Mouse (Mus musculus) cerebral cortex, adult 2 months (tissue): ENCODE data around the gene Mphosph6.

Source experiments
- WGBS: fragments of 180-500 bp; shearing (Covaris S2); methylation state at CpG from one replicate; pipeline ENCODE4 v1.1.7; 2018; 5-methylcytosine and 5-hydroxymethylcytosine counted together

Mphosph6 gene

GRCm38 (mm10) chr8:117801443-117802298 is at the start of gene Mphosph6:
Gene Mphosph6 (minus strand): TSS chr8:117801943.
- WGBS = under 1% methylated on average over 65 of the region's 65 CpGs

GRCm38 (mm10) chr8:117850420-117850819 is 48.7 kb upstream of the Mphosph6 start:
- 66% methylated on average over 10 of the region's 10 CpGs for WGBS

- WGBS = 97% methylated on average over 6 of the region's 6 CpGs
Observed at GRCm38 (mm10) chr8:117847865-117848264, 46.1 kb upstream of the Mphosph6 start.

- 80% methylated on average over 8 of the region's 8 CpGs for WGBS
Observed at GRCm38 (mm10) chr8:117843694-117844093, 42.0 kb upstream of the Mphosph6 start.

DNA sequence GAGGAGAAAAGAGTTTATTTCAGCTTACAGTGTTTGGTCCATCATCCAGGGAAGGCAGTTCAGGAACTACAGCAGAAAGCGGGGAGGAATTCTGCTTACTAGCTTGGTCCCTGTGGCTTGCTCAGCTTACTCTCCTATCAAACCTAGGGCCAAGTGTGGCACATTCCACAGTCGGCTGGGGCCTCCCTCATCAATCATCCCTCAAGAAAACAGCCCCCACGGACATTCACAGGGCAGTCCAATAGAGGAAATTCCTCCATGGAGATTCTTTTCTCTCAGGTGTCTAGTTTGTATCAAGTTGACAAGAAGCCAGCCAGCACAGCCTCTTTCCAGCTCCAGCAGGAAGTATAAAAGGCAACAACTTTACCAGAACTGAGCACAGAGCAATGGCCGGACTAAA is 11.8 kb upstream of the Mphosph6 start:
- WGBS = 75% methylated on average over 4 of the region's 4 CpGs

GRCm38 (mm10) chr8:117810676-117811075 is 8.9 kb upstream of the Mphosph6 start:
- WGBS = 98% methylated on average over 2 of the region's 2 CpGs

DNA sequence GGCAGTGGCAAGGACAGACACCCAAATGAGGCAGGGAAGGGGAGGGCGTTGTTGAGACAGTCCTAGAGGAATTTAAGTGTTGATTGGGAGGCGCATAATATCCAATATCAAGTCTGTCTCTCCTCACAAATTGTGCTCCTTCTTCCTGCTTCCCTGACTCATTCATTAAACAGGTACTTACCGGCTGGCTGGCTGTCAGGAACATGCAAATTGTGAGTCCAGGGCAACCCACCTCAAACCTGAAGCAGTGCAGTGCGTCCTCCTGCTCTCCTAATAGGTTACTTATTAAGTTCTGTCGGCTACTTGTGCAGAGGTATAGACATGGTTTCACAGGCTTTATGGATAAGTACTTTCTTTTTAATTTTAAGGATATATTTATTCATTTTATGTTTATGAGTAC is 3.7 kb upstream of the Mphosph6 start:
- WGBS = 92% methylated on average over 5 of the region's 5 CpGs

- WGBS = 2% methylated on average over 11 of the region's 11 CpGs
Observed at GRCm38 (mm10) chr8:117802299-117802689, 551 bp upstream of the Mphosph6 start.

DNA sequence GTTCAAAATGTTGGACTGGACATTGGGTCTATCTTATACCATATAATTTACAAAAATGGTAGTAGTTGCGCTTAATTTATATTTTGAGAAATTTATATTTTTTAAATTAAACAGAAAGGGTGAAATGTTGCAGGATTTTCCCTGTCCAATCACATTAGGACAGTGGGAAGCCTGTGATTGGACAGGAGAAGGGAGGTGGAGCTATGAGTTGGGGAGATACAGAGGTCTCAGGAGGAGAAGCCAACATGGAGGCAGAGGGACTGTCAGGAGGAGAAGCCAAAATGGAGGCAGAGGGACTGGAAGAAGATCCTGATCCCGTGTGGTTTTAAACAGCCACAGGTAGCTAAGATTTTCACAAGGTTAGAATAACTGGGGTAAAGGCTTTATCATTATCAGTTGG is 3.7 kb downstream of the Mphosph6 start:
- WGBS = 94% methylated on average over 2 of the region's 2 CpGs

DNA sequence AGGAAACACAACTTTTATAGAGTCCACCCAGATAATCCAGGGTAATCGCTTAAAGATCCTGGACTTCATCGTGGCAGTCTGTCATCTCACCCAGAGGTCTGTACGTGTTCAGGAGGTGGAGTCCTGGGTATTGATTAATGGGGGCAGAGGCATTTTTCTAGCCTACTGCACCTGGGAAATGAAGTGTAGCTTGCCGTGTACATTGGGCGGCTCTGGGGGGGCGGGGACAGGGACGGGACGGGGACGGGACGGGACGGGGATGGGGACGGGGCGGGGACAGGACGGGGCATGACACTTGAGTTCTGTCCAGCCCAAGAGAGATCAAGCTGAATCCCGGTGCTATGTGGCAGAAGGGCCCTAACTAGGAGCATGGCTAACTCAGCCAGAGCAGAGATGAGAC is 5.3 kb downstream of the Mphosph6 start:
- 95% methylated on average over 15 of the region's 15 CpGs for WGBS

DNA sequence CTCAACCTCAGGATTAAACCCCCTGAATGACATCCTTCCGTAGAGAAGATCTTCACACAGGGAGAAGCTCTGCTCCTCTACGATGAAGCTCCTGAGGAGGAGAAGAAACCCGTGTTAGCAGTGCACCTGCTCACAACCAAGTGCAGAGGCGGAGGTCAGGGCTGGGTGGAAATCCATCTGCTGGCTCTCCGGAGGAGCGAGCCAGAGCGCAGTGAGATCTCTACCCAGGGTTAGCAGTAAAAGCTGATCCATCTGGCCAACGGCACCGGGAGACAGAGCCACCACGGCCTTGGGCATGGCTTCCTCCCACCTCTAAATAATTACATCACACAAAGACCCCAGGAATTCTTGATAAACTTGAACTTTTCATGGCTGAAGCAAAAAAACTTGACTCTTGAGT is 7.2 kb downstream of the Mphosph6 start:
- 71% methylated on average over 10 of the region's 10 CpGs for WGBS

DNA sequence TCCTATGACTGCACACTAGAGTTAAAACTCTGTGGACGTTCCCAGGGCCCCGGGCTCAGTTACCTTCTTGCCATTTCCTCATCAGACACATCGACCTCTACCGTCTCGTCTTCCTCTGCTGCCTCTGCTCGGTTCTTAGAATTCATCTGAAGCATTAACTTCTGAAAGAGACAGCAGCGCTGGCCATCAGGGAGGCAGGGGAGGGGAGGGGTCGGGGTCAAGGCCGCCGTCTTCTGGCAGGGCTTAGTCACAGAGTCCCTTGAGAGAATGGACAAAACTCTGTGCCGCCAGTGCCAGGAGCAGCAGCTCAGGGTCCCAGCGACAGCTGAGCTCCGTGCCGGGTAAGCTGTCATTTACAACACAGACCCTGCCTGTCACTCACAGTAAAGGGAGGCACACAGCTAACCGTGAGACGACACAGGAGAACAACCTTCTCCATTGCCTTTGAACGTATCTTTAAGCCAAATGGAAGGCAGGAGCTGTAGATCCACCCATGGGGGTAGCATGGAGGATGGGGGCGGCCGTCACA is 9.1 kb downstream of the Mphosph6 start:
- WGBS = 86% methylated on average over 19 of the region's 19 CpGs

DNA sequence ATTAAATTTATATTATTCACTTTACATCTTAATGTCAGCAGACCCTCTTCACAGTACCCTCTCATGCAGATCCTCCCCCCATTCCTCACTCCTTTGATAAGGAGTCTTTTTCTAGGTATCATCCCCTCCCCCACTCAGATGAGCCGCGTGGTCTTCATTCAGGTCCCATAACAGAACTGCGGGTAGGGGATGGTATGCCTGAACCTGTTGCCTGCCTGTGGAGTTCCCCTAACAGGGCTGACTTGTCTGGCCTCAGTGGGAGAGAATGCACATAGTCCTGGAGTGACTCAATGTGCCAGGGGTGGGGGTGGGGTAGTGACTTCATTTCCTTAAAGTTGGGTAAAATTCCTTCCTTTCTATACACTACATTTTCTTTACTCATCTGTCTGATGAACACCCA is 15.3 kb downstream of the Mphosph6 start:
- WGBS = 94% methylated on average over 3 of the region's 3 CpGs

DNA sequence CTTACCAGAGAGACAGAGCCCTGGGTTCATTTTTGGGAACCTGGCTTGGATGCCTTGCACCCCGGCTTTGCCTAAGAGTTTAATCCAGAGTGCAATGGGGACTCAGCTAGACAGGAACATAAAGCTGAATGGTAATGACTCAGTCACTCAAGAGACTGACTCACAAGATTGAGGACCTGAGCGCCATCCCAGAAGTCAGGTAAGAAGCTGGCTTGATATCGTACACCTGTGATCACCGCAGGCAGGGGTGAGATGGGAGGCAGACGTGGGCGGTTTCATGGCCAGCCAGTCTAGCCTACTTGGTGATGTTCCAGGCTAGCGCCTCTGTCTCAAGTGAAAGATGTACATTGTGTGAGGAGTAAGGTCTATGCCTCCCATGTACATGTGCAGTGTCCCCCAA is 18.7 kb downstream of the Mphosph6 start:
- 94% methylated on average over 7 of the region's 7 CpGs for WGBS

GRCm38 (mm10) chr8:117781375-117782129 is 20.2 kb downstream of the Mphosph6 start:
- WGBS = 49% methylated on average over 6 of the region's 6 CpGs

- 51% methylated on average over 6 of the region's 6 CpGs for WGBS
Observed at GRCm38 (mm10) chr8:117779344-117779743, 22.4 kb downstream of the Mphosph6 start.

DNA sequence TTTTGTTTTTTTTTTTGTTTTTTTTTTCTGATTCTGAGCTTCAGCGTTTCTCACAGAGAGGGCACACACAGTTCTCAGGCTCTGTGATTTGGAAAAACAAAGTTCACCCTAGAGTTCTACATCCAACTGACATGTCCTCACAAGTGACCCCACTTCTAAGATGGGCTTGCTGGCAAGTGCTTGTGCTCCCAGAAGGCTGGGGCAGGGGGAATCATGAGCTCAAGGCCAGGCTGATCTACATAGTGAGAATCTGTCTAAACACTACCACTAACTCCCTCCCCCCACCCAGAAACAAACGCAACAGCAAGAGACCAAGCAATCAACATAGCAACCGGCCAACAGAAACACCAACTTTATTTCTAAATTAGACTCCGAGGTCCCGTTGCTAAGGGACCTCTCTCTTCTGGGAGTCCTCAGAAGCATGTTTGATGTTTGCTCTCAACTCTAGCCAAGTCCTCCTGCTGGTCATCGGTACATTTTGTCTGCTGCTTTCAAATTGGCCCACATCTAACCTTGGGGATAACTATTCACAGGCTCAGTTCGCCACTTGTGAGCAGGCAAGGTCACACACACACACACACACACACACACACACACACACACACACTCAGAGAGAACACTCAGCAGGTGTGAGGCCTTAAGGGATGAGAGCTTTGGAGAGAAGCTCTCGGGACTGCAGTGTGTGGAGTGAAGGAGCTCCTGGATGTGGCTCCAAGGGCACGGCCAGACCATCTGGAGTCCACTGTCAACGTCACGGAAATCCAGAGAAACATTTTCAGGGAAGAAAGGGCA is 23.0 kb downstream of the Mphosph6 start:
- 54% methylated on average over 11 of the region's 11 CpGs for WGBS

DNA sequence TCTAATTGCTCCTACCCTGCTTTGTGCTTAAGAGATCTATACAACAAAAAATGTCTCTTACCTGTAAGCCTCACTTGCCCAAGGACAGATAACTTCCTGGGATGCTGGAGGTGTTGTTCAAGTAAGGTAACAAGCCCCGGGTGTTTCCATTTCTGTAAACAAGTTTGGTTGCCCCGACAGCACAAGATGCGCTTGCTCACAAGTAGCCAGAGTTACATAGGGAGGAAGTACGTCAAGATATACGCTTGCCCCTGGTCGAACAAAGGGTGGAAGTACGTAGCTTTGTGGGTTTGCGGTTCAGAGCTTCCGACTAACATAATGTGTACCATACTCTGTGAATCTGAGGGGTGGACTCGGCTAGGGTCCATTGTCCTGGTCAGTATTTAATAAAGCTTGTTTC is 25.7 kb downstream of the Mphosph6 start:
- 88% methylated on average over 10 of the region's 10 CpGs for WGBS

DNA sequence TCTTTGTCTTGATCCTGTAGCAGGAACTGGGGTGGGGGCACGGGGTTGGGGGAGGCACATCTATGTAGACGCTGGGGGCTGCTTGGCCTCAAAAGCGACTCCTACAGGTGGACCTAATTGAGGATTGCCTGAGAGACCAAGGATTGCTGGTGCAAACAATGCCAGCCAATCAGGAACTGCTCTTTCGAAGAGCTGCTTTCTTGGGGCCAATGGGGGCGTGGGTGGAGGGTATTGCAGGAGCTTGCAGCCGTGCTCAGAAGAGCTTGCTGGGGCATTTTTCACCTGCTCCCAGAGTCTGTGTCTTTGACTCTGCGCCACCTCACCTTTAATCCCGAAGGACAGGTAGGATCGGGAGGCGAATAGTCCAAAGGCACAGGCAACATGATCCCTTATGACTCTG is 26.1 kb downstream of the Mphosph6 start:
- 41% methylated on average over 10 of the region's 10 CpGs for WGBS

- whole genome bisulfite sequencing = 73% methylated on average over 2 of the region's 2 CpGs
Observed at GRCm38 (mm10) chr8:117772597-117772996, 29.1 kb downstream of the Mphosph6 start.

GRCm38 (mm10) chr8:117772126-117772525 is 29.6 kb downstream of the Mphosph6 start:
- WGBS = 79% methylated on average over 2 of the region's 2 CpGs
